Comparison of ENCODE assay signal across 15 mouse cellular contexts in genomic region chr2:154748383-154748782, GRCm38 (mm10). TPM values are rescaled to one million over a fixed set of nuclear protein-coding genes. Genes with fewer than 3 reads are reported as not detected.
DNase-seq lines count a peak whose midpoint lies in the region; ATAC-seq and TF ChIP-seq lines count a peak whose summit lies in the region.
"Had no signal": no experiment of that assay in that cellular context is flagged by ENCODE, and none has a peak within 500 bp of the region (broad histone marks: within the 10 kb centered on the region; RNA-seq: fewer than 3 reads in every experiment).

No protein-coding gene starts in this region.

- 85% methylated on average over 2 of the region's 2 CpGs for whole genome bisulfite sequencing in embryonic facial prominence, embryonic 13.5 days
- 87% methylated on average over 2 of the region's 2 CpGs for WGBS in embryonic facial prominence, embryonic 10.5 days
- 86% methylated on average over 2 of the region's 2 CpGs for WGBS in kidney, postnatal 0 days

- H3K4me2 ChIP-seq in embryonic facial prominence, embryonic 13.5 days = no peak overlapping the region
- no peak overlapping the region for H3K4me2 ChIP-seq in kidney, postnatal 0 days (ENCODE audit: low read length)
- H3K4me2 ChIP-seq: midbrain, embryonic 12.5 days had no signal

- H3K9me3 ChIP-seq in embryonic facial prominence, embryonic 13.5 days = no peaks in the 10 kb centered on the region
- H3K9me3 ChIP-seq in embryonic facial prominence, embryonic 10.5 days = no peaks in the 10 kb centered on the region
- no peaks in the 10 kb centered on the region for H3K9me3 ChIP-seq in kidney, postnatal 0 days (replicated peaks; ENCODE audit: low read length)
- H3K9me3 ChIP-seq: embryonic facial prominence, embryonic 15.5 days; kidney, embryonic 15.5 days; midbrain, embryonic 12.5 days; neural tube, embryonic 12.5 days had no signal

- H3K4me1 ChIP-seq in embryonic facial prominence, embryonic 13.5 days = peaks cover 18% of the 10 kb centered on the region
- H3K4me1 ChIP-seq in embryonic facial prominence, embryonic 10.5 days = peaks cover 27% of the 10 kb centered on the region
- peaks cover 9% of the 10 kb centered on the region; the same call in 1 of the 2 replicates for H3K4me1 ChIP-seq in kidney, postnatal 0 days (replicated peaks; ENCODE audit: insufficient read depth, low read length)
- H3K4me1 ChIP-seq in testis, adult 2 months (ENCODE audit: control insufficient read depth, insufficient read depth, low read length) = peaks cover 10% of the 10 kb centered on the region

- no peaks in the 10 kb centered on the region for H3K27me3 ChIP-seq in embryonic facial prominence, embryonic 13.5 days
- no peaks in the 10 kb centered on the region for H3K27me3 ChIP-seq in embryonic facial prominence, embryonic 10.5 days (replicated peaks; ENCODE audit: low read depth, poor library complexity, severe bottlenecking)
- H3K27me3 ChIP-seq in kidney, postnatal 0 days (ENCODE audit: insufficient read depth, low read length) = no peaks in the 10 kb centered on the region
- H3K27me3 ChIP-seq in testis, adult 2 months (ENCODE audit: control insufficient read depth, insufficient read depth, low read length) = no peaks in the 10 kb centered on the region
- H3K27me3 ChIP-seq: embryonic facial prominence, embryonic 15.5 days; midbrain, embryonic 12.5 days; neural tube, embryonic 12.5 days had no signal

- H3K9ac ChIP-seq in embryonic facial prominence, embryonic 13.5 days = no peak overlapping the region
- H3K9ac ChIP-seq in kidney, postnatal 0 days (ENCODE audit: low read depth, low read length) = no peak overlapping the region
- H3K9ac ChIP-seq: embryonic facial prominence, embryonic 15.5 days; kidney, embryonic 15.5 days; midbrain, embryonic 12.5 days; neural tube, embryonic 12.5 days had no signal

- no peak for TF ChIP-seq POLR2A in testis, adult 2 months (IDR thresholded peaks at IDR 0.05; ENCODE audit: control insufficient read depth, low read depth, low read length)

- H3K27ac ChIP-seq in embryonic facial prominence, embryonic 13.5 days = 0 out of 2 replicates have a peak overlapping the region, but pooled peaks have one; percentile 49
- no peak overlapping the region for H3K27ac ChIP-seq in embryonic facial prominence, embryonic 10.5 days (replicated peaks)
- H3K27ac ChIP-seq in kidney, postnatal 0 days = no peak overlapping the region
- no peak overlapping the region for H3K27ac ChIP-seq in testis, adult 2 months (ENCODE audit: control insufficient read depth, insufficient read depth, low read depth, low read length)
- H3K27ac ChIP-seq: kidney, embryonic 15.5 days; neural tube, embryonic 12.5 days had no signal

- H3K36me3 ChIP-seq in embryonic facial prominence, embryonic 13.5 days = no peaks in the 10 kb centered on the region
- H3K36me3 ChIP-seq in embryonic facial prominence, embryonic 10.5 days (replicated peaks) = no peaks in the 10 kb centered on the region
- no peaks in the 10 kb centered on the region for H3K36me3 ChIP-seq in kidney, postnatal 0 days (ENCODE audit: insufficient read depth, low read length)
- H3K36me3 ChIP-seq in testis, adult 2 months (ENCODE audit: control insufficient read depth, insufficient read depth, low read length) = no peaks in the 10 kb centered on the region
- H3K36me3 ChIP-seq: embryonic facial prominence, embryonic 15.5 days; kidney, embryonic 15.5 days; midbrain, embryonic 12.5 days; neural tube, embryonic 12.5 days had no signal

- no peak for DNase-seq in embryonic facial prominence, embryonic 10.5 days (ENCODE audit: low spot score)
- no peak for DNase-seq in kidney, postnatal 0 days (ENCODE audit: low spot score)
- no peak for DNase-seq in kidney, adult 8-10 months
- DNase-seq in testis, postnatal 10 days (ENCODE audit: low spot score) = no peak
- DNase-seq in testis, postnatal 14 days (ENCODE audit: low spot score) = peak; percentile 36
- DNase-seq in thymus, postnatal 0 days (ENCODE audit: low spot score) = no peak
- DNase-seq: cerebellum, postnatal 25 days; thymus, postnatal 25 days had no signal

- TF ChIP-seq CTCF in kidney, postnatal 0 days (IDR thresholded peaks at IDR 0.05; ENCODE audit: low read depth) = peak; percentile 36; the same call in 1 of the 2 replicates
- TF ChIP-seq CTCF in testis, adult 2 months (IDR thresholded peaks at IDR 0.05; ENCODE audit: control insufficient read depth, insufficient read depth, insufficient replicate concordance, low read depth, low read length) = peak; percentile 37; the same call in 1 of the 2 replicates

- no peak for ATAC-seq in embryonic facial prominence, embryonic 13.5 days (ENCODE audit: insufficient number of reproducible peaks, insufficient read depth, low FRiP score, low TSS enrichment, low read depth)
- no peak for ATAC-seq in kidney, postnatal 0 days (replicated peaks; ENCODE audit: low FRiP score, low read depth)

- no peak overlapping the region for H3K4me3 ChIP-seq in embryonic facial prominence, embryonic 13.5 days
- H3K4me3 ChIP-seq in embryonic facial prominence, embryonic 10.5 days = no peak overlapping the region
- no peak overlapping the region for H3K4me3 ChIP-seq in kidney, postnatal 0 days (replicated peaks; ENCODE audit: low read depth, low read length)
- no peak overlapping the region for H3K4me3 ChIP-seq in testis, adult 2 months (ENCODE audit: control insufficient read depth, low read depth, low read length)
- H3K4me3 ChIP-seq: embryonic facial prominence, embryonic 15.5 days; kidney, embryonic 15.5 days; midbrain, embryonic 12.5 days; neural tube, embryonic 12.5 days had no signal

RNA-seq across cellular contexts. Expression of gene Gm14214, which starts 21.4 kb away (rescaled TPM):
- polyA plus RNA-seq in embryonic facial prominence, embryonic 13.5 days (2015; fragmentation: Nextera tagmentation; extraction: Ambion mirVana) = not detected in 2 replicates
- not detected in 2 replicates for polyA plus RNA-seq in embryonic facial prominence, embryonic 10.5 days (2016; fragmentation: Nextera tagmentation; extraction: Ambion mirVana)
- polyA plus RNA-seq in kidney, postnatal 0 days (2015; fragmentation: Nextera tagmentation; extraction: Ambion mirVana) = not detected in 2 replicates
- polyA plus RNA-seq in testis, adult 2 months (2012; rRNA removed) = not detected in 2 replicates
- polyA plus RNA-seq in thymus, postnatal 0 days (2015; fragmentation: Nextera tagmentation; extraction: Ambion mirVana) = not detected in 2 replicates
- polyA plus RNA-seq: embryonic facial prominence, embryonic 15.5 days; kidney, embryonic 15.5 days; limb, embryonic 14.5 days; midbrain, embryonic 12.5 days; neural tube, embryonic 12.5 days had no signal

RNA-seq across cellular contexts. Expression of gene Raly, which starts 42.5 kb away (rescaled TPM):
- 49.5 and 58.3 TPM in 2 replicates for polyA plus RNA-seq in embryonic facial prominence, embryonic 13.5 days (2015; fragmentation: Nextera tagmentation; extraction: Ambion mirVana)
- polyA plus RNA-seq in embryonic facial prominence, embryonic 10.5 days (2016; fragmentation: Nextera tagmentation; extraction: Ambion mirVana) = 52.8 and 53.1 TPM in 2 replicates
- 31.6 and 33.7 TPM in 2 replicates for polyA plus RNA-seq in kidney, postnatal 0 days (2015; fragmentation: Nextera tagmentation; extraction: Ambion mirVana)
- 62.8 and 64.0 TPM in 2 replicates for polyA plus RNA-seq in testis, adult 2 months (2012; rRNA removed)
- polyA plus RNA-seq in thymus, postnatal 0 days (2015; fragmentation: Nextera tagmentation; extraction: Ambion mirVana) = 41.4 and 42.9 TPM in 2 replicates

RNA-seq across cellular contexts. Expression of gene a, which starts 42.8 kb away (rescaled TPM):
- polyA plus RNA-seq in embryonic facial prominence, embryonic 13.5 days (2015; fragmentation: Nextera tagmentation; extraction: Ambion mirVana) = 18.6 and 23.5 TPM in 2 replicates
- polyA plus RNA-seq in embryonic facial prominence, embryonic 10.5 days (2016; fragmentation: Nextera tagmentation; extraction: Ambion mirVana) = 1.5 and 2.3 TPM in 2 replicates
- 0.42 and 1.1 TPM in 2 replicates for polyA plus RNA-seq in kidney, postnatal 0 days (2015; fragmentation: Nextera tagmentation; extraction: Ambion mirVana)
- polyA plus RNA-seq in testis, adult 2 months (2012; rRNA removed) = 1.4 and 2.9 TPM in 2 replicates
- 37.2 and 44.6 TPM in 2 replicates for polyA plus RNA-seq in thymus, postnatal 0 days (2015; fragmentation: Nextera tagmentation; extraction: Ambion mirVana)
- polyA plus RNA-seq: neural tube, embryonic 12.5 days had no signal
